Mouse (Mus musculus) embryo, embryonic 11.5 days (tissue): ENCODE measurements at regions not wholly inside any gene's neighbourhood (a gene's known extent, or its start where the extent isn't known, plus 50 kb on each side); places are given as distances from the start of the nearest gene placed in this dataset.
"Not testable (repeated sequence)": the region's sequence is repeated elsewhere in the genome, so short reads cannot be mapped to it uniquely, and the experiment has no call there.

ENCODE experiments used
- DNase-seq: peaks from one replicate; pipeline ENCODE4 v3.0.0-alpha.2; 2012; ENCODE audit warnings: low read depth, low spot score

DNA sequence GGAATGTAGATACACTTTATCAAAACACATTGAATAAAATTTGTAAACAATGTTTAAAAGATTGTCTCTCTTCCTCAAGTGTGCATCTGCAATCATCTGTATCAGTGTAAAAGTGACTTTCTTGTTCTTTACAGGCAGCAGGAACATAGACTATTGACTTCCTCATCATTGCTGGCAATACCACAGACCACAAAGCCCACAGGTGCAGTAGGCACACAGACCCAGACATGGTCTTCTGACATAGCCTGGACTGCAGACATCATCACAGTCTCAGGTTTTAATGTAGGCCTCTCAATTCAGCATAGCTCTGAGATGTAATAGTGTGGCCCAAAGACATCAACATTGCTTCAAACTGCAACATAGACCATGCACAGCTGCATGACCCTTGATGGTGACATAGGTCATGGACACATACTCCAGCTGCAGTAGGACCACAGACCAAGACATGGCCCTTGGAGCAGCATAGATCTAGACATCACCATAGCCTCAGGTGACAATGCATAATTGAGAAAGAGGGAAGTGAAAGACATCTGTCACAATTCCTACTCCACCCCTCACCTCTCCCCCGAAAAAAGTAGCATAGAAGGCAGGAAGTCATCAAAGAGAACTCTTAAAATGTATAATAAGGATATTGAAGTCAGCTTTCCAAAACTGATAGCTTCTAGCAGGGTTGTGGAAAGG, 74.1 kb upstream of the Speer2 start:
- DNase-seq = no peak

DNA sequence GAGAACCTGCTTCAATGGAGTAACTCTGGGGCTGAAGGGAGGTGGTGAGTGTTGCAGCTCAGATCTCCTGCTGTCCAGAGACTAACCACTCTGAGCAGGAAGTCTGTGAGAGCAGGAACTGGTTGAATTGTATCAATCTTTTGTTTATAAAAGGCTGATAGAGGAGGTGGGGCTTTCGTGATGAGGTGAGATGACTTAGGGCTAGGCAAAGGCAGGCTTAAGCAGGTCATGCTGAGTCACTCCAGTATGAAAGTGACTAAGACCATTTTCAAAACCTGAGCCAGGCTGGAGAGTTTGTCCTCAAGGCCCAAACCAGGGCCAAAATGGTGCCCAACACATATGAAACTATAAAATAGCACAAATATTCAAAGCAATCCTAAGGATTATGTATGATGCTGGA, 80.1 kb upstream of the Speer2 start:
- no peak for DNase-seq

GRCm38 (mm10) chr16:69948783-69949182, 85.2 kb upstream of the Speer2 start:
- no peak for DNase-seq

GRCm38 (mm10) chr16:69949339-69949738, 85.8 kb upstream of the Speer2 start:
- DNase-seq = no peak

DNA sequence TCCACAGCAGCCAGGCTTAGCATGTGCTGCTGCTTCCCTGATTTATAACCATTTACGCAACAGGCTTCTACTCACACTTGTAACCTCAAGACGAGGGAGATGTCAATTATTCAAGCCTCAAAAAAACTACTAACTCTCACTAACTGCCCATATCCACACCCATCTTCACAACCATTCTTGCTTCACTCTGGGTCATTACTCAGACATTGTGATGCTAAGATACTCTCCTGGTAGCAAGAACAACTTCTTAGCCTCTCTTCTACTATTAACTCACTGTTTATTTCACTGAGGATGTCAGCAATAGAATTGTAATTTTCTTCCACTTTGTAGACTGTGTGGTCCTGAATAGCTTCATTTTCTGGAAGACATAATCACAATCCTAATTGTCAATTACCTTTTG, 88.0 kb upstream of the Speer2 start:
- DNase-seq = no peak

DNA sequence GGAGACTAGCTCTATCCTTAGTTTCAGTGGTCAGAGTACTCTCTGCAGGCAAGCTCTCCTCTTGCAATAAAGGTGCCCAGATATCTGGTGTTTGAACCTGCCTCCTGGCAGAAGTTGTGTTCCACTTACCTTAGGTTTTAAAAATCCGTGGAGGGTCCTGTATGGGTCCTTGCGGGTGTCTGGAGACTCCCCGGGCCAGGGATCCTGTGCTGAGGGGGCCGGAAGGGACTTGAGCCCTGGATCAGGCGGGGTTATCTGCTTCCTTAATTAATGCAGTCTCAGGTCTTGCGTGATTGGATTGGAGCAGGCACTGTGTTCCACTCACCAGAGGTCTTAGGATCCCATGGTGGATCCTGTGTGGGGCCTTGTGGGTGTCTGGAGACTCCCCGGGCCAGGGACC, 103.0 kb upstream of the Speer2 start:
- not testable (repeated sequence) for DNase-seq

DNA sequence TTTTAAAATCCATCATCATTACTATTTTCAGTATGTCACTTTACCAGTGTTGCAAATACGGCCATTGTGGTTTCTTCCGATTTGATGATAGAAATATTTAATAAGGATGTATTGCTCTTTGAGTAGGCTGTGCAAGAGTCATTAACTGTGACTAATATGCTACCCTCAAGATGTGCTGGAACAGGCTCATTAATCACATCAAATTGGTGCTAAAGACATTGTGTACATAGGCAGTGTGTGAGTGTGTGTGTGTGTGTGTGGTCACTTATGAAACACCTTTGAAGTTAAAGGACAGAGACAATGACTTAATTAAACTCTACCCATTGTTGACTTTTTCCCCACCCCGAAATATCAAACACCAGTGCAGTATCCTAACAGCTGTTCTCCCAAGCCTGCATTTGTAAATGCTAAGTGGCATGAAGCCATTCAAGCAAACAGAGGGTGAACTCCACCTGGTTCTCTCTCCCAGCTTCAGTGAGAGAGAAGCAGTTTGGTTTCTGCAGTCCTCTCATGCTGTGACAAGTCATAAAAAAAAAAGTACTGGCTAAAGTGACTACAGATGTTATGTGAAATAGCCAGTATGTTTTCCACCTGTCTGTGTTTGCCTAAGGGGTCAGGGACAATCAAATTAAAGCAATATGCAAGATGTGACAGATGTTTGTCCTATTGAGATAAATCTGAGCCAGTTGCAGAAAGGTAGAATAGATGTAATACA, 116.4 kb upstream of the Speer2 start:
- no peak for DNase-seq

GRCm38 (mm10) chr16:69984320-69984719, 120.8 kb upstream of the Speer2 start:
- DNase-seq = no peak

DNA sequence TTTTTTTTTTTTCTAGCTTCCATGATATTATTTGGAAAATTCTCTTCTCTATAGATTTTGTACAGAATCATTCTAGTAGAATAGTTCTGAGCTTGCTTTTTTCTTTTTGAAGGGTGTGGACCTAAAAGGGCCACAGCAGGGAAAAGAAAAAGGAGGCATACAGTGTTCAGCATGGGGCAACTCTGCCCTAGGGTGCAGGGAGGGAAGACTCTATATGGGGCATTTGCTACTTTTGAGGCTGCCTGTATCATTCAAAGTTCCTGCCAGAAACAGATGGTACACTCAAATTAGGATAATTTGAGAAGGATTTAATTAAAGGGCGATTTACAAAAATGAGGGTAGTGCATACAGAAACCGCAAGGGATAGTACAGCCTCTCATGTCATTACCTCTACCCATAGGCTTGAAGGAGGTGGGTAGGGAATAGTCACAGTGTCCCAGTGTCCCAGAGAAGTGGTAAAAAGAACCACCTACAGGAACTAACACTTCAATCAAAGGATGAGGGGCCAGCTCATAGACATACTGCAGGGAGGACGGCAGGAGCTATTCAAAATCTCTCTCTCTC, 128.4 kb upstream of the Speer2 start:
- DNase-seq = no peak

DNA sequence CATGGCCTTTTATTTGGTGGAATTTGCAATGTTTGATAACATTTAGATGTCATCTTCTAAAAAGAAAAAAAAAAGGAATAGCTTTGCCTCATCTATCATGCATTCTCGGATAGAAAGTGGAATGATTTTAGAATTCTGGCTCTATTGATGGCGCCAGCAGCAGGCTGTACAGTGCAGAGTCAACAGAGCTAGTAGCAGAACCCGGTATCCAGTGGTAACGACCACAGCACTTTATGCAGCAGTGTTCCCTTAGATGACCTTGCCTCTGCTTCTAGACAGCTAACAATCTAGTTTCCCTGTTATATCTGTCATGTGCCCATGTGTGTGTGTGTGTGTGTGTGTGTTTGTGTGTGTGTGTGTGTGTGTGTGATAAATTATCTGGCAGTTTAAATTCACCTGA, 129.2 kb upstream of the Speer2 start:
- DNase-seq = no peak

- no peak for DNase-seq
These were observed 143.3 kb upstream of the Speer2 start for GRCm38 (mm10) chr16:70006863-70007262.

- DNase-seq = no peak
These were observed 153.4 kb upstream of the Speer2 start for GRCm38 (mm10) chr16:70016980-70017379.

DNA sequence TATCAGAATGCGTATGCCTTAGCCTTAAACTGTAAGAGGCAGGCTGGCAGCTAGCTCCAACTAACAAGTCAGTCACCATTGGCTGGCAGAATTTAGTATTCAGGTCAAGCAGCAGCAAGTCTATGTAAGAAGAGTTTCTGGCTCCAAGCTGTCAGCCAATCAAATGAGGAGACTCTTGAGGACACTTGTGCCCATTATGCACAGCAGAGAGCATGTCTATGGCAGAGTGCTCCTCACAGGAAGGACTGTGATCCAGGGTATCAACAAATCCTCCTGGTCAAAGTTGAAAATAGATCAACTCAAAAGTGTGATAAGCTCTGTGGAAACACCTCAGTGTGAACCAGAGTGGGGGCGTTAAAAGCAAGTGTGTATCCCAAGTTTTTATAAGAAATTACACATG, 156.0 kb upstream of the Speer2 start:
- DNase-seq = no peak

DNA sequence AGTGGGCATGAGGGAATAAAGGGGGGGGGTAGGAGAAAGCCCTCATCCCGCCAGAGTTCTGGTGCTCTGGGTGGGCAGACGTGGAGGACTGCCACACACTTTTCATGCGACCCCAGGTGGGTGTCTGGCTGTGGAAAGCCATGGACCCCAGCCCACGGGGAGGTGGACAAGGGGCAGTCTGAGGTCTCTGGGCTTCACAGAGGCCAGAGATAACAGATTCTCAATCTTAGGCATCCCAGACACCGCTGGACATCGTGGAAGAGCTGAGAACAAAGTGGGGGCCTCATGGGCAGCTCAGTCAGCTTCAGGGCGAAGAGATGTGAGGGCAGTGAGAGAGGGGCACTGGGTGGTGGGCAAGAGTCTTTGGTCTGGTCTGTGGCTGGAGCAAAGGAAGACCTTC, 157.9 kb upstream of the Speer2 start:
- DNase-seq = no peak

DNA sequence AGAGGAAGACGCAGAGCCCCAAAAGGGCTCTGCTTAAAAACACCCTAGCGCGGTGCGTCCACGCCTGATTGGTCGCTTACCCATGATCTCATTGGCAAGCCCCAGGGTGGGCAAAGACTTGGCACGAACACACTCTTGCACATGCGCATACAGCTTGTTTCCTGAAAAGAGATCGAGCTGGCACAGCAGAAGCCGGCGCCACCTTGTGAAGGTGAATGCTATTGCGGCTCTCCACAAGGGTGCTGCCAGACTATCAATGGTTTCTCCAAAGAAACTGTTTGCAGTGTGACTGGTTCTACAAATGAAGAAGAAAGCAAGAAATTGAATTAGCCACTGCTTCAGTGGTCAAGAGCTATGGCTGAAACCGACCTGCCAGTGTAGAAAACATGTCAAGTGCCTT, 165.1 kb upstream of the Speer2 start:
- no peak for DNase-seq

- no peak for DNase-seq
These were observed 182.0 kb upstream of the Speer2 start for GRCm38 (mm10) chr16:70045547-70045946.

DNA sequence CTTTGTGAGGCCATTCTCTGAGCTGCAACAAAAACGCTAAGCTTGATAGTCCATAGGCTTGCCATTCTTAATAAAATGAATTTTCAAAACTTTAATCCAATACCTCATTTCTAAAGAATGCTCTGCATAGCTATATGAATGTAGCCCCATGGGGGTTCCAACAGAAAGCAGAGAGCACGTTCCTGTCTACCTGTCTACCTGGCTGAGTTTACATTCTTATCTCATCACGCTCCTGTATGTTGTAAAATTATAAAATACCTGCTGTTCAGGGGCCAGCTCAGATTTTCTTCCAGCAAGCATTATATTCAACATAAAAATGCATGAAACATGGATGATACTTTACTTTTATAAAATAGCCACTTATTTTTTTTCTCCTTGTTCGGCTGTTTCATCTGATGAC, 182.5 kb upstream of the Speer2 start:
- no peak for DNase-seq

- no peak for DNase-seq
These were observed 186.3 kb upstream of the Speer2 start for GRCm38 (mm10) chr16:70049850-70050249.

- no peak for DNase-seq
These were observed 207.9 kb upstream of the Speer2 start for GRCm38 (mm10) chr16:70071471-70071870.

DNA sequence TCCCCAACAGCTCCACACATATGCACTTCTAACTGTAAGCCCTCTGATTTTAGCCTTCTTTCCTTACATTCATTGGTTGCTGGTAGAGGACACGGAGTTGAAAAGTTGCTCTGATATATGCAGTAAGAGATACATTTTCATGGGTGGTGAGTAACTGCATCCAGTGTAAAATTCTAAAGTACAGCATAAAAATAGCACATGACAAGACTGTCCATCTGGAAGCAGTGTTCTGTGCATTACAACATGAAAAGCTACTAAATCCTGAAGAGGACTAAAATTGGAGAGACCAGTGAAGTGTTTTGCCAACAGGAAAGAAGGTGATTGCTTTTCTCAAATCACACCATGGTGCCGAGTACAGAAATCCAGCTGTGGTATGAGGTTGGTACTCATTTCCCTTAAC, 210.2 kb upstream of the Speer2 start:
- no peak for DNase-seq

DNA sequence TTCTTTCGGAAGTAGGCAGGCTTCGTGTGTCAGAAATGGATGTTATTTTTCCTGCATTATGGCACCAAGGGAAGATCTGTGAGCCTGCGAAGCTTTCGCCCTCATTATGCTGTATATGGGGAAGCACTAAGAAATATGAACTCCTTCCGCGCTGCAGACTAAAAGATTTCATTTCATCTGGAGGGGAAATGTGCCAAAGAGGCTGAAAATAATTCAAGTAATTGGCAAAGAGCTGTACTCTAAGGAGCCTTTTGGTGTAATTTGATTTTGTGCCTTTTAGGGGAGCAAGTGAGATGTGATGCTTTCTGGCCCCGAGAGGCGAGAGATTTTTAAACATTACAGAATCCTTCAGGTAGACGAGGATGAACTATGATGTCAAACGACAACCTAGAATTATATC, 216.0 kb upstream of the Speer2 start:
- no peak for DNase-seq

- DNase-seq = no peak
These were observed 222.5 kb upstream of the Gbe1 start for GRCm38 (mm10) chr16:70091291-70091690.

- DNase-seq = no peak
These were observed 221.8 kb upstream of the Gbe1 start for GRCm38 (mm10) chr16:70091963-70092362.
